Mouse (Mus musculus): ENCODE results near the gene Ctcfl. TPM values are rescaled to one million over a fixed set of nuclear protein-coding genes. Genes with fewer than 3 reads are reported as not detected.

Gene Ctcfl
- polyA plus RNA-seq, 1 experiment from 2014 or later = 0.09 TPM

- ATAC-seq (ENCODE audit: low FRiP score) = no peak
- Histone ChIP-seq H3K9ac (no peak overlapping the region), H3K4me3 (replicated peaks) (no peak overlapping the region), H3K27ac (no peak overlapping the region), H3K27me3 (no peaks in the 10 kb centered on the region), H3K36me3 (replicated peaks) (no peaks in the 10 kb centered on the region), H3K4me2 (no peak overlapping the region), H3K4me1 (peaks cover 9% of the 10 kb centered on the region), H3K9me3 (no peaks in the 10 kb centered on the region)
- 29% methylated on average over 8 of the region's 8 CpGs for WGBS
These were observed 68.5 kb downstream of the Ctcfl start for GRCm38 (mm10) chr2:173050604-173051382.

GRCm38 (mm10) chr2:173049817-173050216, 69.5 kb downstream of the Ctcfl start:
- ATAC-seq (ENCODE audit: low FRiP score) = no peak
- WGBS = 42% methylated on average over 6 of the region's 6 CpGs
- no peak overlapping the region for H3K4me2 ChIP-seq
- no peaks in the 10 kb centered on the region for H3K36me3 ChIP-seq (replicated peaks)
- peaks cover 9% of the 10 kb centered on the region for H3K4me1 ChIP-seq
- no peaks in the 10 kb centered on the region for H3K9me3 ChIP-seq
- no peaks in the 10 kb centered on the region for H3K27me3 ChIP-seq
- H3K9ac ChIP-seq = no peak overlapping the region
- no peak overlapping the region for H3K4me3 ChIP-seq (replicated peaks)
- H3K27ac ChIP-seq = no peak overlapping the region

GRCm38 (mm10) chr2:173049231-173049630, 70.1 kb downstream of the Ctcfl start:
- Histone ChIP-seq H3K36me3 (replicated peaks) (no peaks in the 10 kb centered on the region), H3K27me3 (no peaks in the 10 kb centered on the region), H3K9me3 (no peaks in the 10 kb centered on the region), H3K27ac (no peak overlapping the region), H3K9ac (no peak overlapping the region), H3K4me1 (peaks cover 9% of the 10 kb centered on the region), H3K4me2 (no peak overlapping the region), H3K4me3 (replicated peaks) (no peak overlapping the region)
- ATAC-seq (ENCODE audit: low FRiP score) = no peak
- WGBS = 77% methylated on average over 3 of the region's 3 CpGs

- Histone ChIP-seq H3K36me3 (replicated peaks) (no peaks in the 10 kb centered on the region), H3K27me3 (no peaks in the 10 kb centered on the region), H3K27ac (no peak overlapping the region), H3K9me3 (no peaks in the 10 kb centered on the region), H3K4me1 (peaks cover 9% of the 10 kb centered on the region), H3K4me2 (no peak overlapping the region), H3K9ac (no peak overlapping the region), H3K4me3 (replicated peaks) (no peak overlapping the region)
- ATAC-seq (ENCODE audit: low FRiP score) = no peak
- 61% methylated on average over 17 of the region's 17 CpGs for WGBS
These were observed 71.1 kb downstream of the Ctcfl start for GRCm38 (mm10) chr2:173048041-173048745.

- peaks cover 9% of the 10 kb centered on the region for H3K4me1 ChIP-seq
- ATAC-seq (ENCODE audit: low FRiP score) = no peak
- H3K36me3 ChIP-seq (replicated peaks) = no peaks in the 10 kb centered on the region
- no peaks in the 10 kb centered on the region for H3K27me3 ChIP-seq
- H3K27ac ChIP-seq = no peak overlapping the region
- no peak overlapping the region for H3K4me3 ChIP-seq (replicated peaks)
- 42% methylated on average over 5 of the region's 5 CpGs for WGBS
- no peaks in the 10 kb centered on the region for H3K9me3 ChIP-seq
- no peak overlapping the region for H3K9ac ChIP-seq
- no peak overlapping the region for H3K4me2 ChIP-seq
These were observed 71.9 kb downstream of the Ctcfl start for GRCm38 (mm10) chr2:173047471-173047870.

GRCm38 (mm10) chr2:173046582-173047297, 72.6 kb downstream of the Ctcfl start:
- H3K9ac ChIP-seq = no peak overlapping the region
- no peak overlapping the region for H3K4me2 ChIP-seq
- no peak for ATAC-seq (ENCODE audit: low FRiP score)
- H3K4me1 ChIP-seq = peaks cover 9% of the 10 kb centered on the region
- no peaks in the 10 kb centered on the region for H3K9me3 ChIP-seq
- no peaks in the 10 kb centered on the region for H3K27me3 ChIP-seq
- H3K4me3 ChIP-seq (replicated peaks) = no peak overlapping the region
- no peaks in the 10 kb centered on the region for H3K36me3 ChIP-seq (replicated peaks)
- 77% methylated on average over 15 of the region's 15 CpGs for WGBS
- no peak overlapping the region for H3K27ac ChIP-seq

GRCm38 (mm10) chr2:173044198-173044970, 74.9 kb downstream of the Ctcfl start:
- Histone ChIP-seq H3K9me3 (no peaks in the 10 kb centered on the region), H3K4me1 (no peaks in the 10 kb centered on the region), H3K27me3 (no peaks in the 10 kb centered on the region), H3K4me3 (replicated peaks) (no peak overlapping the region), H3K4me2 (no peak overlapping the region), H3K27ac (no peak overlapping the region), H3K9ac (no peak overlapping the region), H3K36me3 (replicated peaks) (no peaks in the 10 kb centered on the region)
- WGBS = 84% methylated on average over 18 of the region's 18 CpGs
- ATAC-seq (ENCODE audit: low FRiP score) = no peak

Other genes starting within 250 kb of the Ctcfl start
- gene Bmp7, start 179.2 kb downstream of the Ctcfl start, polyA plus RNA-seq (2016; fragmentation: Nextera tagmentation; extraction: Ambion mirVana) = 9.5 and 13.2 TPM in 2 replicates
- 0.27 and 1.0 TPM in 2 replicates for gene Spo11, start 141.8 kb downstream of the Ctcfl start, polyA plus RNA-seq (2016; fragmentation: Nextera tagmentation; extraction: Ambion mirVana)
- gene Rae1, start 119.4 kb downstream of the Ctcfl start, polyA plus RNA-seq (2016; fragmentation: Nextera tagmentation; extraction: Ambion mirVana) = 122 and 132 TPM in 2 replicates
- gene Rbm38, start 99.0 kb downstream of the Ctcfl start, polyA plus RNA-seq (2016; fragmentation: Nextera tagmentation; extraction: Ambion mirVana) = 65.0 and 67.6 TPM in 2 replicates
- not detected in 2 replicates for gene Pck1, start 33.5 kb upstream of the Ctcfl start, polyA plus RNA-seq (2016; fragmentation: Nextera tagmentation; extraction: Ambion mirVana)
- 0.34 TPM in 1 of 2 replicates, not detected in the other for gene Zbp1, start 99.4 kb upstream of the Ctcfl start, polyA plus RNA-seq (2016; fragmentation: Nextera tagmentation; extraction: Ambion mirVana)
- gene Pmepa1, start 157.0 kb upstream of the Ctcfl start, polyA plus RNA-seq (2016; fragmentation: Nextera tagmentation; extraction: Ambion mirVana) = 3.7 and 4.7 TPM in 2 replicates

All from forebrain, embryonic 12.5 days (tissue).